In the genomic region with DNA sequence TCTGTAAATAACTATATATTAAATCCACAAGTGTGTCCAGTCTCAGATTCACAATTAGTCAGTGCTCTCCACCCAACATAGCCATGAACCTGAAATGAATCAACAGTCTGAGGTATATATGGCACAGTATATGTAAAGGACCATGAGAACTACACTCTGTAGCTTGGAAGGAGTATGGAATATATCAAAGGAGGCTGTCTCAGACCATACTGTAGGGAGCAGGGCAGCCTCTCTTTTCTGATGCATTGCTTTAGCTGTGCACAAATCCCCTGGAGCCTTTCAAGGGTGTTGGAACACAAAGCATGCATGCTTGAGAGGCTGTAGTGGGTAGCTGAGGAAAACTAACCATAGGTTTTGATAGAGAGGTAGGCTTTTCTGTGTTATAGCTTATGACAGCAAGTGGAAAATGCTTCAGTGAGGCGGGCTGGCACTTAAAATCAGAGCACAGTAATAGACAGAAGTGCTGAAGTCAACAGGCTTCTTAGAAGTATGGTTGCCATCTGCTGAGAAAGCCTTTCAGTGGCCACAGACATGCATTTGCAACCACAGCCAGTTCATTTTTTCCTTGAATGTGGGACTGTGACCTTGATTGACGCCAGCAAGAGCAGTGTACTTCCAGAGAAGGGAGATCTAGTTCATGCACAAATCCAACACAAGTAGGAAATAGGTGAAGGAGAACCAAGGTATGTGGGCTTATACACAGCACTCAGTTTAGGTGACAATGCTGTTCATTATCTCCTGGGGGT, we compare ENCODE assay signal across 26 mouse cellular contexts. TPM values are rescaled to one million over a fixed set of nuclear protein-coding genes. Genes with fewer than 3 reads are reported as not detected.
DNase-seq lines count a peak whose midpoint lies in the region; ATAC-seq and TF ChIP-seq lines count a peak whose summit lies in the region.
"Had no signal": no experiment of that assay in that cellular context is flagged by ENCODE, and none has a peak within 500 bp of the region (broad histone marks: within the 10 kb centered on the region; RNA-seq: fewer than 3 reads in every experiment).

No protein-coding gene starts in this region.

- no peaks in the 10 kb centered on the region for H3K9me3 ChIP-seq in hindbrain, embryonic 15.5 days
- no peaks in the 10 kb centered on the region for H3K9me3 ChIP-seq in hindbrain, postnatal 0 days (ENCODE audit: low read length)
- H3K9me3 ChIP-seq in embryonic facial prominence, embryonic 13.5 days, result no peaks in the 10 kb centered on the region
- no peaks in the 10 kb centered on the region for H3K9me3 ChIP-seq in midbrain, embryonic 11.5 days (ENCODE audit: control insufficient read depth, low read length)
- H3K9me3 ChIP-seq: G1E; hindbrain, embryonic 12.5 days; limb, embryonic 13.5 days; lung, embryonic 15.5 days; midbrain, embryonic 10.5 days had no signal

- H3K27ac ChIP-seq in hindbrain, embryonic 15.5 days (replicated peaks), result no peak overlapping the region
- no peak overlapping the region for H3K27ac ChIP-seq in hindbrain, postnatal 0 days
- peak overlapping the region; percentile 7; the same call in 1 of the 2 replicates for H3K27ac ChIP-seq in embryonic facial prominence, embryonic 13.5 days
- no peak overlapping the region for H3K27ac ChIP-seq in midbrain, embryonic 11.5 days (ENCODE audit: low read depth, low read length)
- H3K27ac ChIP-seq: gastrocnemius, adult 2 months; hindbrain, embryonic 12.5 days; liver, embryonic 14.5 days; lung, embryonic 15.5 days; midbrain, embryonic 10.5 days; stomach, postnatal 0 days had no signal

- no peak overlapping the region for H3K4me2 ChIP-seq in hindbrain, embryonic 15.5 days
- H3K4me2 ChIP-seq in hindbrain, postnatal 0 days (ENCODE audit: low read depth, low read length), result no peak overlapping the region
- H3K4me2 ChIP-seq in embryonic facial prominence, embryonic 13.5 days, result no peak overlapping the region
- no peak overlapping the region for H3K4me2 ChIP-seq in midbrain, embryonic 11.5 days
- H3K4me2 ChIP-seq: heart, embryonic 11.5 days; hindbrain, embryonic 12.5 days; limb, embryonic 13.5 days; lung, embryonic 15.5 days had no signal

- H3K27me3 ChIP-seq in hindbrain, embryonic 15.5 days, result no peaks in the 10 kb centered on the region
- no peaks in the 10 kb centered on the region for H3K27me3 ChIP-seq in hindbrain, postnatal 0 days (ENCODE audit: insufficient read depth, low read length)
- H3K27me3 ChIP-seq in embryonic facial prominence, embryonic 13.5 days, result no peaks in the 10 kb centered on the region
- H3K27me3 ChIP-seq in midbrain, embryonic 11.5 days (ENCODE audit: control insufficient read depth, insufficient read depth, low read length), result no peaks in the 10 kb centered on the region
- H3K27me3 ChIP-seq: hindbrain, embryonic 12.5 days; limb, embryonic 13.5 days; lung, embryonic 15.5 days had no signal

- WGBS in hindbrain, embryonic 15.5 days, result 89% methylated on average over 2 of the region's 2 CpGs
- 84% methylated on average over 2 of the region's 2 CpGs for WGBS in hindbrain, postnatal 0 days
- 55% methylated on average over 2 of the region's 2 CpGs for WGBS in embryonic facial prominence, embryonic 13.5 days
- 88% methylated on average over 2 of the region's 2 CpGs for WGBS in midbrain, embryonic 11.5 days

- peak; percentile 51; the same call in 1 of the 2 replicates for ATAC-seq in hindbrain, embryonic 15.5 days (ENCODE audit: low FRiP score, low read depth)
- no peak for ATAC-seq in hindbrain, postnatal 0 days
- ATAC-seq in embryonic facial prominence, embryonic 13.5 days (ENCODE audit: insufficient number of reproducible peaks, insufficient read depth, low FRiP score, low TSS enrichment, low read depth), result no peak
- no peak for ATAC-seq in midbrain, embryonic 11.5 days (ENCODE audit: low FRiP score)
- ATAC-seq: forebrain, embryonic 14.5 days had no signal

- H3K36me3 ChIP-seq in hindbrain, embryonic 15.5 days, result no peaks in the 10 kb centered on the region
- no peaks in the 10 kb centered on the region for H3K36me3 ChIP-seq in hindbrain, postnatal 0 days (ENCODE audit: insufficient read depth, low read length)
- H3K36me3 ChIP-seq in embryonic facial prominence, embryonic 13.5 days, result no peaks in the 10 kb centered on the region
- H3K36me3 ChIP-seq in midbrain, embryonic 11.5 days (ENCODE audit: control insufficient read depth, insufficient read depth, low read length), result no peaks in the 10 kb centered on the region
- H3K36me3 ChIP-seq: hindbrain, embryonic 12.5 days; limb, embryonic 13.5 days; lung, embryonic 15.5 days; midbrain, embryonic 10.5 days had no signal

- DNase-seq in adrenal gland, adult (ENCODE audit: inconsistent age in 2 of 2, low spot score in 1 of 2), result peak; percentile 20 to 71
- DNase-seq in adrenal gland, postnatal 10 days, result no peak
- DNase-seq in hindbrain, postnatal 0 days (ENCODE audit: low spot score), result no peak
- DNase-seq in 3T3-L1 (ENCODE audit: low read depth, low spot score), result peak; percentile 21
- DNase-seq in midbrain, embryonic 11.5 days (ENCODE audit: low spot score, missing footprints), result no peak
- DNase-seq in frontal cortex, postnatal 14 days (ENCODE audit: low spot score in 2 of 2), result no peak
- DNase-seq: cerebellum, adult 18-20 months; cerebellum, postnatal 25 days; embryo, embryonic 11 days; gastrocnemius, adult 2 months; heart, postnatal 10 days; kidney, adult 9 months; kidney, postnatal 36 days; right cerebral cortex, postnatal 4 days had no signal

- no peak overlapping the region for H3K4me3 ChIP-seq in hindbrain, embryonic 15.5 days
- H3K4me3 ChIP-seq in hindbrain, postnatal 0 days (ENCODE audit: low read length), result no peak overlapping the region
- H3K4me3 ChIP-seq in embryonic facial prominence, embryonic 13.5 days, result no peak overlapping the region
- no peak overlapping the region for H3K4me3 ChIP-seq in midbrain, embryonic 11.5 days (ENCODE audit: low read depth, low read length)
- H3K4me3 ChIP-seq: erythroblast, embryonic 14.5 days; gastrocnemius, adult 2 months; hindbrain, embryonic 12.5 days; limb, embryonic 13.5 days; lung, embryonic 15.5 days; midbrain, embryonic 10.5 days had no signal

- TF ChIP-seq CTCF in hindbrain, postnatal 0 days (IDR thresholded peaks at IDR 0.05; ENCODE audit: low read depth), result no peak

- no peak overlapping the region for H3K9ac ChIP-seq in hindbrain, embryonic 15.5 days
- H3K9ac ChIP-seq in hindbrain, postnatal 0 days (replicated peaks; ENCODE audit: low read length), result no peak overlapping the region
- no peak overlapping the region for H3K9ac ChIP-seq in embryonic facial prominence, embryonic 13.5 days
- no peak overlapping the region for H3K9ac ChIP-seq in midbrain, embryonic 11.5 days (ENCODE audit: low read length)
- H3K9ac ChIP-seq: hindbrain, embryonic 12.5 days; limb, embryonic 13.5 days; liver, embryonic 14.5 days; lung, embryonic 15.5 days had no signal

- 0 out of 2 replicates have a peak, but pooled peaks cover 6% of the 10 kb centered on the region for H3K4me1 ChIP-seq in hindbrain, embryonic 15.5 days (replicated peaks)
- H3K4me1 ChIP-seq in hindbrain, postnatal 0 days (ENCODE audit: insufficient read depth, low read length), result no peaks in the 10 kb centered on the region
- H3K4me1 ChIP-seq in embryonic facial prominence, embryonic 13.5 days, result peaks cover 14% of the 10 kb centered on the region
- H3K4me1 ChIP-seq in midbrain, embryonic 11.5 days (ENCODE audit: control insufficient read depth, insufficient read depth, low read length), result no peaks in the 10 kb centered on the region
- H3K4me1 ChIP-seq: lung, embryonic 15.5 days; midbrain, embryonic 10.5 days had no signal

RNA-seq across cellular contexts. Expression of a gene that starts 45.8 kb away (rescaled TPM):
- 10 to 100 TPM; 57.3 to 99.7 TPM for total RNA-seq in adrenal gland, postnatal 10 days (2021)
- polyA plus RNA-seq in hindbrain, embryonic 15.5 days (2015; fragmentation: Nextera tagmentation; extraction: Ambion mirVana), result 27.7 and 34.6 TPM in 2 replicates
- 29.8 and 35.3 TPM in 2 replicates for total RNA-seq in hindbrain, postnatal 0 days (2014; rRNA removed)
- 15.9 and 18.6 TPM in 2 replicates for polyA plus RNA-seq in hindbrain, postnatal 0 days (2015; fragmentation: Nextera tagmentation; extraction: Ambion mirVana)
- polyA plus RNA-seq in embryonic facial prominence, embryonic 13.5 days (2015; fragmentation: Nextera tagmentation; extraction: Ambion mirVana), result 219 and 254 TPM in 2 replicates
- 31.8 and 34.4 TPM in 2 replicates for polyA plus RNA-seq in midbrain, embryonic 11.5 days (2014; fragmentation: Nextera tagmentation; extraction: Ambion mirVana)

Comparison
In these comparisons a context has a peak if more than half of its experiments do, and no peak if none do; other contexts are left out.
1. DNase-seq: peak in adrenal gland, adult (2 of 2) and 3T3-L1 (single experiment); none in adrenal gland, postnatal 10 days (single experiment), hindbrain, postnatal 0 days (single experiment), midbrain, embryonic 11.5 days (single experiment) and frontal cortex, postnatal 14 days (0 of 2).